Mouse (Mus musculus): ENCODE measurements around the gene Kl.

- TF ChIP-seq CTCF (IDR thresholded peaks at IDR 0.05; ENCODE audit: low read depth, low read length) (no peak), GATA1 (IDR thresholded peaks at IDR 0.05; ENCODE audit: borderline replicate concordance, low read length) (no peak), TAL1 (conservative IDR thresholded peaks at IDR 0.05; ENCODE audit: low read depth, low read length) (no peak), POLR2AphosphoS5 (IDR thresholded peaks at IDR 0.05; ENCODE audit: insufficient replicate concordance, low read depth, low read length) (no peak)
These were observed 49.6 kb downstream of the Kl start for GRCm38 (mm10) chr5:151002051-151002450.

Data from G1E (cell line).